Mouse (Mus musculus): ENCODE results near the gene Gm49601.

Gene Gm49601

GRCm38 (mm10) chr16:18626376-18626878 lies at the start of gene Gm49601:
Gene Gm49601 (minus strand): TSS chr16:18626427.
- DNase-seq (ENCODE audit: low spot score): peak; percentile 87

GRCm38 (mm10) chr16:18673005-18673404 lies 46.8 kb upstream of the Gm49601 start:
- no peak for DNase-seq (ENCODE audit: low spot score)

- no peak for DNase-seq (ENCODE audit: low spot score)
Measured at GRCm38 (mm10) chr16:18672027-18672426, 45.8 kb upstream of the Gm49601 start.

GRCm38 (mm10) chr16:18669914-18670313 lies 43.7 kb upstream of the Gm49601 start:
- no peak for DNase-seq (ENCODE audit: low spot score)

GRCm38 (mm10) chr16:18658597-18658996 lies 32.4 kb upstream of the Gm49601 start:
- DNase-seq (ENCODE audit: low spot score): no peak

GRCm38 (mm10) chr16:18655372-18656098 lies 29.3 kb upstream of the Gm49601 start:
- DNase-seq (ENCODE audit: low spot score): no peak

- no peak for DNase-seq (ENCODE audit: low spot score)
Measured at GRCm38 (mm10) chr16:18653290-18654160, 27.3 kb upstream of the Gm49601 start.

GRCm38 (mm10) chr16:18649126-18649525 lies 22.9 kb upstream of the Gm49601 start:
- DNase-seq (ENCODE audit: low spot score): no peak

GRCm38 (mm10) chr16:18645329-18645728 lies 19.1 kb upstream of the Gm49601 start:
- DNase-seq (ENCODE audit: low spot score): no peak

GRCm38 (mm10) chr16:18644485-18644884 lies 18.3 kb upstream of the Gm49601 start:
- DNase-seq (ENCODE audit: low spot score): no peak

GRCm38 (mm10) chr16:18643406-18643998 lies 17.3 kb upstream of the Gm49601 start:
- DNase-seq (ENCODE audit: low spot score): no peak

- DNase-seq (ENCODE audit: low spot score): no peak
Measured at GRCm38 (mm10) chr16:18642897-18643296, 16.7 kb upstream of the Gm49601 start.

- DNase-seq (ENCODE audit: low spot score): no peak
Measured at GRCm38 (mm10) chr16:18642291-18642690, 16.1 kb upstream of the Gm49601 start.

- DNase-seq (ENCODE audit: low spot score): no peak
Measured at GRCm38 (mm10) chr16:18639382-18639929, 13.2 kb upstream of the Gm49601 start.

GRCm38 (mm10) chr16:18638396-18638795 lies 12.2 kb upstream of the Gm49601 start:
- DNase-seq (ENCODE audit: low spot score): no peak

- DNase-seq (ENCODE audit: low spot score): no peak
Measured at GRCm38 (mm10) chr16:18636804-18637203, 10.6 kb upstream of the Gm49601 start.

GRCm38 (mm10) chr16:18636401-18636800 lies 10.2 kb upstream of the Gm49601 start:
- no peak for DNase-seq (ENCODE audit: low spot score)

- no peak for DNase-seq (ENCODE audit: low spot score)
Measured at GRCm38 (mm10) chr16:18633333-18633732, 7.1 kb upstream of the Gm49601 start.

- DNase-seq (ENCODE audit: low spot score): no peak
Measured at GRCm38 (mm10) chr16:18632816-18633215, 6.6 kb upstream of the Gm49601 start.

- no peak for DNase-seq (ENCODE audit: low spot score)
Measured at GRCm38 (mm10) chr16:18632059-18632458, 5.8 kb upstream of the Gm49601 start.

- DNase-seq (ENCODE audit: low spot score): no peak
Measured at GRCm38 (mm10) chr16:18631141-18631540, 4.9 kb upstream of the Gm49601 start.

- no peak for DNase-seq (ENCODE audit: low spot score)
Measured at GRCm38 (mm10) chr16:18630291-18630690, 4.1 kb upstream of the Gm49601 start.

Data from ovary, postnatal 36 days (tissue).